Mouse (Mus musculus): Measurements from ENCODE around the gene Gpc6. TPM values are rescaled to one million over a fixed set of nuclear protein-coding genes. Genes with fewer than 3 reads are reported as not detected.
A peak's percentile ranks its signal among the peaks of the same experiment; 100 is the strongest.

Gpc6 gene
- polyA plus RNA-seq, 1 experiment from 2014 or later, result 19.3 TPM

- peak; percentile 52; the same call in 1 of the 2 replicates for ATAC-seq
- no peaks in the 10 kb centered on the region for H3K36me3 ChIP-seq (ENCODE audit: control insufficient read depth, insufficient read depth, low read length)
- H3K27me3 ChIP-seq (replicated peaks; ENCODE audit: control insufficient read depth, insufficient read depth, low read length), result no peaks in the 10 kb centered on the region
- H3K4me2 ChIP-seq (ENCODE audit: low read length), result no peak overlapping the region
- H3K4me1 ChIP-seq (ENCODE audit: control insufficient read depth, insufficient read depth, low read depth, low read length), result peaks cover 5% of the 10 kb centered on the region; the same call in 1 of the 2 replicates
- no peak overlapping the region for H3K4me3 ChIP-seq (ENCODE audit: low read length)
- H3K9ac ChIP-seq (ENCODE audit: low read depth, low read length), result no peak overlapping the region
- H3K9me3 ChIP-seq (ENCODE audit: control insufficient read depth, low read length), result no peaks in the 10 kb centered on the region
- no peak overlapping the region for H3K27ac ChIP-seq (ENCODE audit: low read depth, low read length)
- 57% methylated on average over 15 of the region's 15 CpGs for WGBS
These were observed 885.5 kb downstream of the Gpc6 start for GRCm38 (mm10) chr14:117810321-117811270.

- WGBS, result 68% methylated on average over 3 of the region's 3 CpGs
- no peak for ATAC-seq
These were observed 888.4 kb downstream of the Gpc6 start for GRCm38 (mm10) chr14:117813473-117813872.

DNA sequence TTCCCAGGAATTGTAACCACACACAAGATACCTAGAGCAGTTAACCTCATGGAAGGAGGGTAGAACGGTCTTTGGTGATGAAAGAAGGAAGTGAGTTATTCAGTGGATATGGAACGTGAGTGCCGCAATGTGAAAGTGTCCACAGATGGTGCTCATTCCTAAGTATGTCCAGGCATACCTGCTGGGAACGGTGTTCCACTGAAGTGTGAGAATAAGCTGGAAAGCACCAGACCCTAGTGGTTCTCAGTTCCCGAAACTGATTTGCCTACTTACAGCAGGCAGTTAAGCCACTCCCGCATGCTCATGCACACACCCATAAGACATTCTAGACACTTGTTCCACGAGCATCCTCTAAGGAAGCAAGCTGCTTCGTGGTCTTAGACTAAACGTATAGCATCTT lies 890.9 kb downstream of the Gpc6 start:
- H3K4me2 ChIP-seq (ENCODE audit: low read length), result no peak overlapping the region
- H3K36me3 ChIP-seq (ENCODE audit: control insufficient read depth, insufficient read depth, low read length), result no peaks in the 10 kb centered on the region
- no peak overlapping the region for H3K9ac ChIP-seq (ENCODE audit: low read depth, low read length)
- H3K27me3 ChIP-seq (replicated peaks; ENCODE audit: control insufficient read depth, insufficient read depth, low read length), result no peaks in the 10 kb centered on the region
- no peak for ATAC-seq
- H3K9me3 ChIP-seq (ENCODE audit: control insufficient read depth, low read length), result no peaks in the 10 kb centered on the region
- H3K4me1 ChIP-seq (ENCODE audit: control insufficient read depth, insufficient read depth, low read depth, low read length), result peaks cover 2% of the 10 kb centered on the region; the same call in 1 of the 2 replicates
- WGBS, result 94% methylated on average over 9 of the region's 9 CpGs
- H3K4me3 ChIP-seq (ENCODE audit: low read length), result no peak overlapping the region
- no peak overlapping the region for H3K27ac ChIP-seq (ENCODE audit: low read depth, low read length)

More at GRCm38 (mm10) chr14:117813473-117813872, 888.4 kb downstream of the Gpc6 start:
- H3K9ac ChIP-seq (ENCODE audit: low read depth, low read length), result no peak overlapping the region
- no peak overlapping the region for H3K27ac ChIP-seq (ENCODE audit: low read depth, low read length)
- H3K4me1 ChIP-seq (ENCODE audit: control insufficient read depth, insufficient read depth, low read depth, low read length), result peaks cover 5% of the 10 kb centered on the region; the same call in 1 of the 2 replicates
- no peaks in the 10 kb centered on the region for H3K27me3 ChIP-seq (replicated peaks; ENCODE audit: control insufficient read depth, insufficient read depth, low read length)
- H3K4me3 ChIP-seq (ENCODE audit: low read length), result no peak overlapping the region
- H3K9me3 ChIP-seq (ENCODE audit: control insufficient read depth, low read length), result no peaks in the 10 kb centered on the region
- H3K36me3 ChIP-seq (ENCODE audit: control insufficient read depth, insufficient read depth, low read length), result no peaks in the 10 kb centered on the region
- H3K4me2 ChIP-seq (ENCODE audit: low read length), result no peak overlapping the region

- 94% methylated on average over 3 of the region's 3 CpGs for WGBS
- Histone ChIP-seq H3K9me3 (ENCODE audit: control insufficient read depth, low read length) (no peaks in the 10 kb centered on the region), H3K4me1 (ENCODE audit: control insufficient read depth, insufficient read depth, low read depth, low read length) (no peaks in the 10 kb centered on the region), H3K9ac (ENCODE audit: low read depth, low read length) (no peak overlapping the region), H3K4me2 (ENCODE audit: low read length) (no peak overlapping the region), H3K27ac (ENCODE audit: low read depth, low read length) (no peak overlapping the region), H3K36me3 (ENCODE audit: control insufficient read depth, insufficient read depth, low read length) (no peaks in the 10 kb centered on the region), H3K4me3 (ENCODE audit: low read length) (no peak overlapping the region), H3K27me3 (replicated peaks; ENCODE audit: control insufficient read depth, insufficient read depth, low read length) (no peaks in the 10 kb centered on the region)
- no peak for ATAC-seq
These were observed 891.6 kb downstream of the Gpc6 start for GRCm38 (mm10) chr14:117816706-117817105.

GRCm38 (mm10) chr14:117817196-117817595 lies 892.1 kb downstream of the Gpc6 start:
- H3K4me1 ChIP-seq (ENCODE audit: control insufficient read depth, insufficient read depth, low read depth, low read length), result no peaks in the 10 kb centered on the region
- 73% methylated on average over 4 of the region's 4 CpGs for WGBS
- no peak overlapping the region for H3K9ac ChIP-seq (ENCODE audit: low read depth, low read length)
- no peak overlapping the region for H3K4me3 ChIP-seq (ENCODE audit: low read length)
- no peak for ATAC-seq
- H3K27ac ChIP-seq (ENCODE audit: low read depth, low read length), result no peak overlapping the region
- no peaks in the 10 kb centered on the region for H3K9me3 ChIP-seq (ENCODE audit: control insufficient read depth, low read length)
- no peaks in the 10 kb centered on the region for H3K27me3 ChIP-seq (replicated peaks; ENCODE audit: control insufficient read depth, insufficient read depth, low read length)
- H3K36me3 ChIP-seq (ENCODE audit: control insufficient read depth, insufficient read depth, low read length), result no peaks in the 10 kb centered on the region
- H3K4me2 ChIP-seq (ENCODE audit: low read length), result no peak overlapping the region

- ATAC-seq, result no peak
- Histone ChIP-seq H3K4me1 (ENCODE audit: control insufficient read depth, insufficient read depth, low read depth, low read length) (no peaks in the 10 kb centered on the region), H3K4me3 (ENCODE audit: low read length) (no peak overlapping the region)
These were observed 899.4 kb downstream of the Gpc6 start for GRCm38 (mm10) chr14:117824491-117824890.

DNA sequence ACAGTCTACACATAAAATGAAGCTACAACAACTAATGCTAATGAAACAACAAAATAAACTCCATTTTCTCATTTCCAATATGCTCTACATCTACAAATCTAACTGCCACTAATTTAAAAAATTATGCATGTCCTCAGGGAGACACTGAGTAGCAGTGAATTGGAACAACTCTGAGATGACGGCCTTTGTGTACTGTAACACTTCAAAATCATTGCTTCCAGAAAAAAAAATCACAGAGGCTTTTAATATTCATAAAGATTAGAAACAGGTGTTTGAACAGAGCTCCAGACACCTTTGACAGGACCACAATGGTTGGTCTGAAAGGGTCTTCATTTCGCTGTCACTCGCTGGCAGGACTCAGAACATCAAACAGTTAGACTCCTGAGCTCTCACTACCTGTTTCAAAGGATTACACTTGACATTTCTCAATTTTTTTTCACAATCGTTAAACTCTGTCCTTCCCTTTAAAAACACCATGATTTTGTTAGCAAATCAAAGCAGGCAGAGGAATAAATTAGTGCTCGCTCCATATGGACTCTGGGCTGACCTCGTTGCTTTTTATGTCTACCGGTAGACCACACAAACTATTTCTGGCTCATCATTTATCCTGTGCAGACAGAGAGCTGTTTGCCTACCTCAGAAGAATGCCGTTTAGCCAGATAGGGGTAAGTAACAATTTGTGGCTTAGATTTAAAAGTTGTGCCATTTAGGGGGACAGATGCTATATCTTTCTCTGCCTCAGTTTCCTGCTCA lies 901.4 kb downstream of the Gpc6 start:
- no peak overlapping the region for H3K9ac ChIP-seq (ENCODE audit: low read depth, low read length)
- H3K27me3 ChIP-seq (replicated peaks; ENCODE audit: control insufficient read depth, insufficient read depth, low read length), result no peaks in the 10 kb centered on the region
- H3K4me2 ChIP-seq (ENCODE audit: low read length), result no peak overlapping the region
- no peak overlapping the region for H3K27ac ChIP-seq (ENCODE audit: low read depth, low read length)
- no peaks in the 10 kb centered on the region for H3K36me3 ChIP-seq (ENCODE audit: control insufficient read depth, insufficient read depth, low read length)
- no peak overlapping the region for H3K4me3 ChIP-seq (ENCODE audit: low read length)
- H3K4me1 ChIP-seq (ENCODE audit: control insufficient read depth, insufficient read depth, low read depth, low read length), result no peaks in the 10 kb centered on the region; the same call in none of the 2 replicates
- ATAC-seq, result no peak
- WGBS, result 62% methylated on average over 8 of the region's 8 CpGs
- no peaks in the 10 kb centered on the region for H3K9me3 ChIP-seq (ENCODE audit: control insufficient read depth, low read length)

More at GRCm38 (mm10) chr14:117824491-117824890, 899.4 kb downstream of the Gpc6 start:
- H3K36me3 ChIP-seq (ENCODE audit: control insufficient read depth, insufficient read depth, low read length), result no peaks in the 10 kb centered on the region
- H3K9ac ChIP-seq (ENCODE audit: low read depth, low read length), result no peak overlapping the region
- H3K27me3 ChIP-seq (replicated peaks; ENCODE audit: control insufficient read depth, insufficient read depth, low read length), result no peaks in the 10 kb centered on the region
- H3K9me3 ChIP-seq (ENCODE audit: control insufficient read depth, low read length), result no peaks in the 10 kb centered on the region
- H3K4me2 ChIP-seq (ENCODE audit: low read length), result no peak overlapping the region
- H3K27ac ChIP-seq (ENCODE audit: low read depth, low read length), result no peak overlapping the region

DNA sequence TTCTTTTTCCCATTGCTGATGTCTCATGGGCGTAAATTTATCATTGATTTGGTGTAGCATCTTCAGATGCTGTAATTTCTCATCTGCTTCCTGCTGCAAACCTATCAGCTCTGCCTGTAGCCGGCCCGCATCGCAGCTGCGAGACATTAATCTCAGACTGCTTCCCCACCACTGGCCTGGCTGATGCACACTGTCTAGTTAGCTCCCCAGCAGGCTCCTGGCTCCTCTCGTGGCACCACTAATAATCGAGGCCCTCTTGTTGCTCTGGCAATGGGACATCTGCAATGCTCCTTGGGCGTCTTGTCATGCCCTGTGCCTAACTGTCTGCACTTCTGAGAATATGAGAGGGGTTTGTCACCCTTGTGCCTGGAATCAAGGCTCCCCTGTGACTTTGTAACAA lies 906.2 kb downstream of the Gpc6 start:
- peak; percentile 82 for ATAC-seq
- Histone ChIP-seq H3K9me3 (ENCODE audit: control insufficient read depth, low read length) (no peaks in the 10 kb centered on the region), H3K27ac (ENCODE audit: low read depth, low read length) (no peak overlapping the region), H3K9ac (ENCODE audit: low read depth, low read length) (no peak overlapping the region), H3K4me2 (ENCODE audit: low read length) (no peak overlapping the region), H3K36me3 (ENCODE audit: control insufficient read depth, insufficient read depth, low read length) (no peaks in the 10 kb centered on the region), H3K4me1 (ENCODE audit: control insufficient read depth, insufficient read depth, low read depth, low read length) (no peaks in the 10 kb centered on the region; the same call in none of the 2 replicates), H3K4me3 (ENCODE audit: low read length) (no peak overlapping the region), H3K27me3 (replicated peaks; ENCODE audit: control insufficient read depth, insufficient read depth, low read length) (no peaks in the 10 kb centered on the region)
- WGBS, result 47% methylated on average over 8 of the region's 8 CpGs

GRCm38 (mm10) chr14:117831731-117832130 lies 906.6 kb downstream of the Gpc6 start:
- ATAC-seq, result no peak; the same call in 1 of the 2 replicates

More at GRCm38 (mm10) chr14:117831731-117832130, 906.6 kb downstream of the Gpc6 start:
- H3K27me3 ChIP-seq (replicated peaks; ENCODE audit: control insufficient read depth, insufficient read depth, low read length), result no peaks in the 10 kb centered on the region
- no peaks in the 10 kb centered on the region for H3K36me3 ChIP-seq (ENCODE audit: control insufficient read depth, insufficient read depth, low read length)
- no peak overlapping the region for H3K4me2 ChIP-seq (ENCODE audit: low read length)
- no peaks in the 10 kb centered on the region for H3K9me3 ChIP-seq (ENCODE audit: control insufficient read depth, low read length)
- no peak overlapping the region for H3K27ac ChIP-seq (ENCODE audit: low read depth, low read length)
- H3K4me3 ChIP-seq (ENCODE audit: low read length), result no peak overlapping the region
- no peaks in the 10 kb centered on the region; the same call in none of the 2 replicates for H3K4me1 ChIP-seq (ENCODE audit: control insufficient read depth, insufficient read depth, low read depth, low read length)
- H3K9ac ChIP-seq (ENCODE audit: low read depth, low read length), result no peak overlapping the region
- 43% methylated on average over 4 of the region's 4 CpGs for WGBS
